Mouse (Mus musculus) CD8-positive naive resting alpha-beta T cell, adult 2 months (primary cell): ENCODE data around the gene Fam19a4.
A peak's percentile ranks its signal among the peaks of the same experiment; 100 is the strongest.

ENCODE experiments used
- DNase-seq, 2 experiments: peaks; one replicate each; pipeline ENCODE4 v3.0.0; 2022; ENCODE audit warnings: low read depth in 2 of 2, low spot score in 2 of 2

The Fam19a4 gene

DNA sequence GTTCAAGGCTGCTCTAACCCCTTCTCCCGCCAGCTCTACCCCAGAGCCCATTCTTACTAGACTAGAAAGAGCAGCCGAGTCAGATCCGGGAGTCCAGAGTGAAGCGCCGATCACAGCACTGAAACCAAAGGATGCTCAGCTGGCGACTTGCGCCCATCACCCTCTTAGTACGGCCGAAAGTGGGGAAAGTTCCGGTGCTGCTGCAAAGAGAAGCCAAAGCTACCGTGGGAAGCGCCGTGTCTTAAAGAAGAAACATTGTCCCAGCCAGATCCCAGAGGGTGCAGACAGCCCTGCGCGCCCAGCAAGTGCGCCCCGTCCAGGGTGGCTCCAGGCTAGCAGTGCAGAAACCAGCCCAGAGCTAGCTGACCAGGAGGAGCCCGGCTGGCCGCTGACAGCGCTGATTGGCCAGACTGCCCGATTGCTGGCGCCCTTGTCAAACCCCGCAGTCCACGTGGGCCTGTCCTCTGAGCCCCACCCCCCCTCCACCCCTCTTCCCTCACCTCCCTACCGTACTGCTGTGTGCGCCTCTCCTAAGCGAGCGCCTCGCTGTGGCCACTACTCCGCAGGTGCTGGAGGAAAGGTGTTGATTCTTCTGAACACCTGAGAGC is at the start of gene Fam19a4:
Fam19a4 (minus strand) TSS at position 340 of the 608 bp plus-strand sequence.
- no peak for DNase-seq

DNA sequence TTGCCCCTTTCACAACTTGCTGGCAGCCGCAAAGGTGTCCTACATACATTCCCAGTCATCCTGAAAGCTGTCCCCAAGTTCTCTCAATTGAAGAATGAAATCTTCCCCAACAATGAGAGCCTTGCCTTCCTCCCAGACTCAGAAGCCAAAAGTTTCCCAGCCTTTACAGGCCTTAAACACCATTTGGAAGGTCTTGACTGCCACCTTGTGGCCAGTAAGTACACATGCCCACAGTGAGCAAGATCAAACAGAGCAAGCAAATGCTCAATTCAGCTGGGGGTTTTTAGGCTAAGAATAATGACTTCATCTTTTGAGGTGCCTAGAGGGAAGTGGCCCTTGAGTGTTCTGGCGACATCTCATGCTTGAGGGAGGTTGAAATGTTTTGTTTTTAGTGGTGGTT is 46.6 kb upstream of the Fam19a4 start:
- peak in 1 of 2 experiments; percentile 6 for DNase-seq

- no peak for DNase-seq
Measured at GRCm38 (mm10) chr6:97106106-97106505, 45.9 kb upstream of the Fam19a4 start.

DNA sequence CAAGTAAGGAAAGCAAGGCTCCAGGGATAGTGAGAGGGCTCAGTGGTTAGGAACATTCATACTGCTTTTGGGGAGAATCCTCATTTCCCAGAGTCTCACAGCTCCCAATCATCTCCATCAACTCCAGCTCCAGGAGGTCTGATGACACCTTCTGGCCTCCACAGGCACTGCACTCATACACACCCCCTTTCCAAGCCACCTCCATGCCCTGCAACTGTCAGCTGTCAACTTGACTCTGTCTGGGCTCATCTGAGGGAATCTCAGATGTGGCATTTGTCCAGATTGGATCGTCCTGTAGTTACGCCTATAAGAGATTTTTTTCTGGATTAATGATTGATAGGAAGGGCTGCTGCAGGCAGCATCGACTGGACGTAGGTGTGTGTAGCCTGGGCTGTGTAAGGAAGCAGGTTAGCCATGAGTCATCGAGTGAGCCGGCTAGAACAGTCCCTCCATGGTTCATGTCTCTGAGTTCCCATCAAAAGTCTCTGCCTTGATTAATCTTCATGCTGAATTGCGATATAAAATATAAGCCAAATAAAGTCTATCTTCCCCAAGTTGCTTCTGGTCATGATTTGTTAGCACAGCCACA is 44.1 kb upstream of the Fam19a4 start:
- DNase-seq, result no peak

DNA sequence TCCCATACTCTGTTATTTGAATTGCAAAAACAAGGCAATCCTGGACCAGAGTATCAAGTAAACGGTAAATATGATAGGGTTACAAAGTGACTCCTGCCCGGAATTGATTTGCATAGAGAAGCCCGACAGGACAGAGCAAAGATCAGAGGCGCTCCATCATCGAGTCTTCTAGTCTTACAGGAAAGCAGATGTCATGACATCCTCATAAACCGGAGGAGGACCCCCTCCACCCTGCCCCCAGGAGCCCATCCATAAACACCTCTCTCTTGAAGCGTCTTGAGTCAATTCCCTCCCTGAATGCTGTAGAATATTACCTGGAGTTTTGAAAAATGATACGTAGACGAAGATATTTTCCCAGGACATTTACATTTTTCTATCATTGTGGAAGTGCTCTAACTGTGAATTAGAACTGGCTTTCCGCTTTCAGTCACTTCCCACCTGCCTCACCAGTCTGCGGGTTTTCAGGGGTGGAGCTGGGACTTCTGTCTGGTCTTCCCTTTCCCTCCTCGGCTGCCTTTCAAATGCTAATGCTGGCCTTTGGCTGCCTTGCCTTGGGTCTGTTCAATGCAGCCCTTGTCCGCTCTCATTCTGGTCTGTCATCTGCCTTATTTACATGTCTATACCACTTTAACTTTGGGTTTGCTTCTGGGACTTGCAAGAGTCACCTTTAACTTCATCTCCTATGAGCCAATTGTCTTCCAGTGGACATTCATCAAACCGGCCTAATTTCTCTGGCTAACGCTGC is 41.9 kb upstream of the Fam19a4 start:
- no peak for DNase-seq

GRCm38 (mm10) chr6:97101190-97101957 is 41.2 kb upstream of the Fam19a4 start:
- no peak for DNase-seq

DNA sequence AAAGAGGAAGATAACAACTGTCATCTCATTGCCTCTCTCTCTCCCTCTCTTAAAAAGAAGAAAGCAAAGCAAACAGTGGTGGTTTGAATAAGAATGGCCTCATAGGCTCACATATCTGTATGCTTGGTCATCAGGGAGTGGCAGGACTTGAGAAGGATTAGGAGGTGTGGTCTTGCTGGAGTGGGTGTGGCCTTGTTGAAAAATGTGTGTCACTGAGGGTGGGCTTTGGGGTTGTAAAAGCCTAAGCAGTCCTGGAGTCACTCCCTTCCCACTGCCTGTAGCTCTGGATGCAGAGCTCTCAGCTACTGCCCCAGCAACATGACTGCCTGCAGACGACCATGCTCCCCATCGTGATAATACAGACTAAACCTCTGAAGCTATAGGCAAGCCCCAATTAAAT is 22.1 kb upstream of the Fam19a4 start:
- DNase-seq, result no peak

GRCm38 (mm10) chr6:97080016-97080415 is 19.8 kb upstream of the Fam19a4 start:
- DNase-seq, result no peak

- DNase-seq, result no peak
Measured at GRCm38 (mm10) chr6:97059599-97059998, 614 bp downstream of the Fam19a4 start.

DNA sequence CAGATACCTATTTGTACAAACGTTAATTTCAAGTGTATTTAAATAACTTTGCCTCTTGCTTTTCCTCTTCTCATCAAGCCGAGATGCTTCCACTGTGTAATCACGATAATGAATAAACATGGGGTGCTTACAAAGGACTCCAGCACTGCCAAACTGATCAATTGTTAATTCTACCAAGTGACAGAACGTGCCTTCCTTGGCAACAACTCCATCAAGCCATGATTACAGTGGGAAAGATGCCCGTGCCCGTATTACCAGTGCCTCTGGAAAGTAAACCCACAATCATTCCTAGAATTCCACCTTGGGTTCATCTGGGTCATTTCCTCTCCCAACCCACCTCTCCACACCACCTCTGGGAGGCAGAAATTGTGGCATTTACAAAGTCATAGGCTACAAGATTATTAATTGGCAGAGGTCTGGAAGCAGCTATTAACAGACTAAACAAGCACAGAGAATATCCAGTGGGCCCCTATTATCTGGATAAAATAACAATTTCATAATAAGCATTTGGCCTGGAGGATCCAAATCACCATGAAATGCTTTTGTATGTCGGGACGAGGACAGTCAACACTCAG is 7.9 kb downstream of the Fam19a4 start:
- DNase-seq, result no peak

- DNase-seq, result no peak
Measured at GRCm38 (mm10) chr6:97048403-97048802, 11.8 kb downstream of the Fam19a4 start.

DNA sequence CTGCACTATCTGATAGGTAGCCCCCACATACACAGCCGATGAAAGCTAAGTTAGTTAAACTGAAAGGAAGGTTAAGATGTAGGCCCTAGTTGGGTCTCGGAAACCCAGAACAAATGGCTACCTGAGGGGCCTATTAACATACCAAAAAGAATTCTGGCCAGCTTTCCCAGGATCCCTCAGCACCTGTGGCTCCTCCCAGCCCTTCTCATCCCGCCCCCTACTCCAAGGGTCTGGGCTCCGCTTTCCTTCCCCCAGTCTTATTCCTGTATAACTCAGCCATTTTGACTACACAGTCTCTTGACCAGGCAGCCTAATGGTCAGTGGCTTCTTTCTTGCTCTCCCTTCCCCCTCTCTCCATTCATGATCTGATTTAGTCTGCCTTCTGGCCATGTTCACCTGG is 13.7 kb downstream of the Fam19a4 start:
- DNase-seq, result no peak

DNA sequence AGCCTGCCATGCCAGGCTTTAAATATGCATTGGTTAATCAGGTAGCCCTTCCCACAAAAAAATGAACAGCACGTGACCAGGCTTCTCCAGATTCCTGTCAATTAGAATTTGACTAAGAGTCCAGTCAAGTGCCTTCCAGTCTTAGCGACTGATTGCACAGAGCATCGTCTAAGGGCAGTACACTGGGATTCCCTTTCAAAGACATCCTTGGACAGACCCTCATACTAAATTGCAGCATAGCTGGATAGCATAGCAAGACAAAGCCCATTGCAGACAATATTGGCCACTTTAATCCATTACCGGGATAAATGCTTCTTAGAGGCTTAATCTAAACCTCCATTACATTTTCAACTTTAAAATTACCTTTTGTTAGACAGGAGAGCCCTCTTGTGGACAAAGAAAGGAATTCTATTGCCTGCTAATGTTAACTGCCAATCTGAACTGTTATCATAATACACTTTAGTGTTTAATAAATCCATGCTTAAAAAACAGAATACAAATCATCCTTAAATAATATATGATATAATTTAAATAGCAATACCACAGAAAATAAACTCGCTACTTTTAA is 33.0 kb downstream of the Fam19a4 start:
- DNase-seq, result no peak

DNA sequence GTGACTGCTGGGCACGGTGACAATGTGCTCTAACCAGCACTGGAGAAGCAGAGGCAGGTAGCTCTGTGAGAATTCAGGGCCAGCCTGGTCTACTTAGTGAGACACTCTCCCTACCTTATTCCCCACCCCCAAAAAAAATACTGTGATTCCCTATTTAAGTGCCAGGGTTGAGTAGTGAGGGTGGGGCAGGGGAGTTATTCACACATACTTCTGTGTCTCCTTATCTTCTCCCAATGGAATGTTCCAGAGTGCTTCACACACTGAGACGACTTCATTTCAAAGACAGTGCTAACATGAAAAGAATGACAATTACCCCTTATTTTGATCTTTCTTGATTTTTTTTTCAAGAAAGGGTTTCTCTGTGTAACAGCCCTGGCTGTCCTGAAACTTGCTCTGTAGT is 40.9 kb downstream of the Fam19a4 start:
- DNase-seq, result no peak

DNA sequence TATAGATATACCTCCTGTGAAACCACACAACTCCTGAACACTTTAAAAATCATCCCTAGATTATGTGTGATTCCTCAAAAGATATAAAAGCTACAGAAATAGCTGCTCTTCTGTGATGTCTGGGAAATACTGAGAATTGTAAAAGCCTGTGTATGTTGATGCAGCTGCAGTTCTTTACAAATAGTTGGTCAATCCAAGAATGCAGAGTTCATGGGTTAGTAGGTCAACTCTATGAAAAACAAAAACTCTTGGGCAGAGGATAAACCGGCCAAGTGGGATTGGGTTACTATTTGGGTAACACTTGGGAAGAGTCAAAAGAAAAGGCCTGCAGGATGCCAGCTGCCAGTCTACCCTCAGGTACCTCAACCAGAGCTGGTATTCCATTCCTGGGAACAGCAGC is 43.5 kb downstream of the Fam19a4 start:
- DNase-seq, result no peak

DNA sequence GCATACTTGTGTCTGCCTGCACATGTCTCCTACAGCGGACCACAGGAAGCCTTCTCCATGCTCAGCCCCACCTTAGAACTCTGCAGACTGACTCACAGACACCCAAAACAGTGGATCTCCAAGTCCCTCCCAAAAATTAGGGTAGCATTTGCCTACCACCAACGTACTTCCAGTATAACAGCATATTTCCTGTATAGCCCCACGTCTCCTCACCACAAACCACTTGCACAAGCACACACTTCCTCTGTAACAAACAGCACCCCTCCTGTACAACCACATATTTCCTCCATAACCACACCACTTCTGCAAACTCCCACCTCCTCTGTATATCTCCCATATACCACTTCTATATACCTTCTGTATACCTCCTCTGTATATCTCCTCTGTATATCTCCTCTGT is 44.2 kb downstream of the Fam19a4 start:
- peak; percentile 9 to 27 for DNase-seq

DNA sequence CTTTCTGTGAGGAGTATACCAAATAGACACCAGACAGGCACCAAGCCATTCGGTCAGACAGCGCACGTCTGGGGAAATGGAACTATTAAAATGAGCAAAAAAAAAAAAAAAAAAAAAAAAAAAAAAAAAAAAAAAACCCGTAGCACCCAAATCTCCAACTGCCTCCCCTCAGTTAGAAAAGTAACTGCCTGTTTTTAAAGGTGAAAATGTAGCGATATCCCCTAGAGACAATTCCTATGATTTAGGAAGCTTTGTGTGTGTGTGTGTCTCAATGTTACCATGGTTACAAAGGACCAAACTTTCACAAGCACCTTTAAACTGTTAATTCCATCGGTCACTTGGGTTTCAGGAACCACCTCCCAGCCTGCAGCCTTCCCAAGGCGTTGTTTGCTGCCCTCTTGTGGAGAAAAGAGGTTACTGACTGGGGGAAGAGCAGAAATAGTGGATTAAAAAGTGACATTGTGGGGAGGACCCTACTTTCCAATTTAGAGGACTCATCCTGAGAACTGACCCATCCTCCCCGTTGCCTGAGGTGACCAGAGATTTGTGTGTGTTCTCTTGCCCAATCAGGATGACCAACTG is 53.6 kb downstream of the Fam19a4 start:
- no peak for DNase-seq

- DNase-seq, result no peak
Measured at GRCm38 (mm10) chr6:97005038-97005437, 55.2 kb downstream of the Fam19a4 start.

GRCm38 (mm10) chr6:96995556-96996159 is 64.6 kb downstream of the Fam19a4 start:
- DNase-seq, result no peak

GRCm38 (mm10) chr6:96991741-96992140 is 68.5 kb downstream of the Fam19a4 start:
- no peak for DNase-seq
